Mouse (Mus musculus) T-cell, adult 2 months (primary cell): ENCODE results near the gene Mrgprg.
A peak's percentile ranks its signal among the peaks of the same experiment; 100 is the strongest.

Source experiments
- DNase-seq: peaks from one replicate; pipeline ENCODE4 v3.0.0; 2022; ENCODE audit warnings: low spot score

Gene Mrgprg

GRCm38 (mm10) chr7:143755357-143756124 is 11.3 kb downstream of the Mrgprg start:
- no peak for DNase-seq

GRCm38 (mm10) chr7:143753990-143754715 is 12.6 kb downstream of the Mrgprg start:
- peak; percentile 61 for DNase-seq

- DNase-seq = no peak
Measured at GRCm38 (mm10) chr7:143752606-143753005, 14.2 kb downstream of the Mrgprg start.

GRCm38 (mm10) chr7:143752056-143752455 is 14.7 kb downstream of the Mrgprg start:
- no peak for DNase-seq

GRCm38 (mm10) chr7:143751380-143751779 is 15.4 kb downstream of the Mrgprg start:
- no peak for DNase-seq

GRCm38 (mm10) chr7:143749045-143749444 is 17.7 kb downstream of the Mrgprg start:
- no peak for DNase-seq

- peak; percentile 80 for DNase-seq
Measured at GRCm38 (mm10) chr7:143748041-143748868, 18.5 kb downstream of the Mrgprg start.

- DNase-seq = no peak
Measured at GRCm38 (mm10) chr7:143740653-143741052, 26.1 kb downstream of the Mrgprg start.

- DNase-seq = peak; percentile 75
Measured at GRCm38 (mm10) chr7:143739511-143740461, 27.0 kb downstream of the Mrgprg start.

GRCm38 (mm10) chr7:143738601-143739006 is 28.2 kb downstream of the Mrgprg start:
- DNase-seq = no peak

- no peak for DNase-seq
Measured at GRCm38 (mm10) chr7:143738194-143738593, 28.6 kb downstream of the Mrgprg start.

GRCm38 (mm10) chr7:143733746-143734145 is 33.0 kb downstream of the Mrgprg start:
- no peak for DNase-seq

GRCm38 (mm10) chr7:143729886-143730285 is 36.9 kb downstream of the Mrgprg start:
- DNase-seq = no peak

- DNase-seq = no peak
Measured at GRCm38 (mm10) chr7:143726396-143726795, 40.4 kb downstream of the Mrgprg start.

- DNase-seq = no peak
Measured at GRCm38 (mm10) chr7:143723841-143724240, 43.0 kb downstream of the Mrgprg start.

GRCm38 (mm10) chr7:143722646-143723045 is 44.1 kb downstream of the Mrgprg start:
- DNase-seq = no peak

- DNase-seq = no peak
Measured at GRCm38 (mm10) chr7:143717811-143718210, 49.0 kb downstream of the Mrgprg start.
